Mouse (Mus musculus): ENCODE measurements at regions not wholly inside any gene's neighbourhood (a gene's known extent, or its start where the extent isn't known, plus 50 kb on each side); places are given as distances from the start of the nearest gene placed in this dataset.

DNA sequence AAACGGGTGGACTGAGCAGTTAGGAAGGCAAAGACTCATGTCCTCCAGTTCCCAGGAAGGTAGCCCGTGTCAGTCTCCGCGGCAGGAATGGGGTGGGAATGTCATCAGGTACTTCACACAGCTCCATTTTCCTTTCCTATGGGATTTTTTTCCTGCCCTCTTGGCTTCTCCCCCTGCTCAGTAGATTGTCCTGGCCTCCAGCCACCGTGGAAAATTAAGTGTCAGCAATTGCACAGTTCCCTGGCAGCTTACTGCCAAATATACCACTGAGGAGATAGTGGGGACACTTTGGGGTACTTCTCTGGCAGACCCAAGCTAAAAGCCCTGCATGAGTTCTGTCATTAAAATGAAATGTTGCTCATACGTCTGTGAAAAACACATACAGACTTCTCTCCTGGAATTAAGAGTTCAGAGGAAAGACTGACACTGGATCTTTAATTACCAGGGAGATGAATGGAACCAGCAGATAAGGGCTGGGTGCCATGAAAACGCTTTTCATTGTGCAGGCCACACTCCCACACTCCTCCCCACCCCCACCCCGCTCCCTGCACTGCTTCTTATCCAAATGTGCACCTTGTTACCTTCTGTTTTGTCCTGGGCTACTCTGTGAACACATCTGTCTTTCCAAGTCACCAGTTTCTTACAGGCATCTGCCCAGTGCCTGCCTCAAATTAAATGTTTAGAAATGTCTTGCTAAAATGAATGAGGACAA, 210.1 kb upstream of the Slit2 start:
- Histone ChIP-seq H3K36me3 (ENCODE audit: control insufficient read depth, insufficient read depth, low read length) (no peaks in the 10 kb centered on the region), H3K27me3 (replicated peaks; ENCODE audit: control insufficient read depth, insufficient read depth, low read length) (no peaks in the 10 kb centered on the region), H3K4me3 (ENCODE audit: low read depth, low read length) (no peak overlapping the region), H3K9ac (ENCODE audit: low read depth, low read length) (no peak overlapping the region), H3K27ac (replicated peaks; ENCODE audit: low read depth, low read length) (no peak overlapping the region), H3K9me3 (ENCODE audit: control insufficient read depth, low read length) (no peaks in the 10 kb centered on the region), H3K4me2 (ENCODE audit: low read depth, low read length) (no peak overlapping the region), H3K4me1 (ENCODE audit: control insufficient read depth, insufficient read depth, low read length) (peaks cover 6% of the 10 kb centered on the region; the same call in 1 of the 2 replicates)
- ATAC-seq (ENCODE audit: low read depth) (no peak), DNase-seq (ENCODE audit: low spot score) (no peak)
- WGBS: 56% methylated on average over 8 of the region's 8 CpGs

DNA sequence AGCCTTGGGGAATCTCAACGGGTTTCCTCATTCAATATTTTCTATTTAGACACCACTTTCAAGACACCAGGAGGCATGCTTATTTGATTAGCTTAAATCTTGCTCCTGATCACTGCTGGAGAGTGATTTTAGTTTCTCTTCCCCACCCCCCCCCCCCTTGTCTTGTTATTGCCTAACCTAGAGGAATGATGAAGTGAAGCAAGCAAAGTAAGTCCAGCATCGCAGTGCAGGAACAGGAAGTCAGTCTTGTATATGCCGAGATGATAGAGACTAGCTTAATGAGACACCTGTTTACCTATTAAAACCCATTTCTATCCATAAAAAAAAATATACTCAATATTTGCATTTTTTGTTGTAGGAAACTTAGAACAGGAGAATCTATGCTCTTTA, 209.6 kb upstream of the Slit2 start:
- H3K27ac ChIP-seq (replicated peaks; ENCODE audit: low read depth, low read length): no peak overlapping the region
- no peak overlapping the region for H3K4me2 ChIP-seq (ENCODE audit: low read depth, low read length)
- no peak overlapping the region for H3K4me3 ChIP-seq (ENCODE audit: low read depth, low read length)
- DNase-seq (ENCODE audit: low spot score) (no peak), ATAC-seq (ENCODE audit: low read depth) (no peak)
- H3K27me3 ChIP-seq (replicated peaks; ENCODE audit: control insufficient read depth, insufficient read depth, low read length): no peaks in the 10 kb centered on the region
- H3K9me3 ChIP-seq (ENCODE audit: control insufficient read depth, low read length): no peaks in the 10 kb centered on the region
- no peak overlapping the region for H3K9ac ChIP-seq (ENCODE audit: low read depth, low read length)
- WGBS: 52% methylated on average over 3 of the region's 3 CpGs
- H3K4me1 ChIP-seq (ENCODE audit: control insufficient read depth, insufficient read depth, low read length): peaks cover 6% of the 10 kb centered on the region; the same call in 1 of the 2 replicates
- no peaks in the 10 kb centered on the region for H3K36me3 ChIP-seq (ENCODE audit: control insufficient read depth, insufficient read depth, low read length)

GRCm38 (mm10) chr5:47780861-47781260, 202.1 kb upstream of the Slit2 start:
- Histone ChIP-seq H3K36me3 (ENCODE audit: control insufficient read depth, insufficient read depth, low read length) (no peaks in the 10 kb centered on the region), H3K9ac (ENCODE audit: low read depth, low read length) (no peak overlapping the region), H3K27me3 (replicated peaks; ENCODE audit: control insufficient read depth, insufficient read depth, low read length) (no peaks in the 10 kb centered on the region), H3K4me2 (ENCODE audit: low read depth, low read length) (no peak overlapping the region), H3K4me3 (ENCODE audit: low read depth, low read length) (no peak overlapping the region), H3K9me3 (ENCODE audit: control insufficient read depth, low read length) (no peaks in the 10 kb centered on the region), H3K4me1 (ENCODE audit: control insufficient read depth, insufficient read depth, low read length) (no peaks in the 10 kb centered on the region), H3K27ac (replicated peaks; ENCODE audit: low read depth, low read length) (no peak overlapping the region)
- 88% methylated on average over 2 of the region's 2 CpGs for WGBS
- ATAC-seq (ENCODE audit: low read depth): no peak
- DNase-seq (ENCODE audit: low spot score): no peak

DNA sequence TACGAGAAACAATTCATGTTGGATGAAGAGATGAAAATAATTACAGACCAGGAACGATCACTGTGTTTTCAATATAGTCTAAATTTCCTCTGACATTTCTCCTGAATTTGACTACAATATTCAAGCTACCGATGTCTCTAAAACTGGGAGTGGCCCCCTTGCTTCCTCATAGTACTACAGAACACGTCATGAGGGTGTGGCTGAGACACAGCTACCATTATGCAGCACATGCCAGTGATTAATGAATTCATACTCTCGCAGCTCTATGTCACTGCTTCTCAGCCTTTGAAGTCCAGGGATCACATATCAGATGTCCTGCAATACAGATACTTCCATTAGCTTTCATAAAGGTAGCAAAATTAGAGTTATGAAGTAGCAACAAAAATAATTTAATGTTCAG, 201.3 kb upstream of the Slit2 start:
- Histone ChIP-seq H3K4me2 (ENCODE audit: low read depth, low read length) (no peak overlapping the region), H3K27ac (replicated peaks; ENCODE audit: low read depth, low read length) (no peak overlapping the region), H3K9ac (ENCODE audit: low read depth, low read length) (no peak overlapping the region), H3K36me3 (ENCODE audit: control insufficient read depth, insufficient read depth, low read length) (no peaks in the 10 kb centered on the region), H3K4me3 (ENCODE audit: low read depth, low read length) (no peak overlapping the region), H3K27me3 (replicated peaks; ENCODE audit: control insufficient read depth, insufficient read depth, low read length) (no peaks in the 10 kb centered on the region), H3K9me3 (ENCODE audit: control insufficient read depth, low read length) (no peaks in the 10 kb centered on the region), H3K4me1 (ENCODE audit: control insufficient read depth, insufficient read depth, low read length) (no peaks in the 10 kb centered on the region)
- DNase-seq (ENCODE audit: low spot score) (no peak), ATAC-seq (ENCODE audit: low read depth) (no peak)
- 63% methylated on average over 5 of the region's 5 CpGs for WGBS

GRCm38 (mm10) chr5:47794639-47795272, 188.2 kb upstream of the Slit2 start:
- H3K27ac ChIP-seq (replicated peaks; ENCODE audit: low read depth, low read length): no peak overlapping the region
- ATAC-seq (ENCODE audit: low read depth): no peak
- DNase-seq (ENCODE audit: low spot score): no peak

DNA sequence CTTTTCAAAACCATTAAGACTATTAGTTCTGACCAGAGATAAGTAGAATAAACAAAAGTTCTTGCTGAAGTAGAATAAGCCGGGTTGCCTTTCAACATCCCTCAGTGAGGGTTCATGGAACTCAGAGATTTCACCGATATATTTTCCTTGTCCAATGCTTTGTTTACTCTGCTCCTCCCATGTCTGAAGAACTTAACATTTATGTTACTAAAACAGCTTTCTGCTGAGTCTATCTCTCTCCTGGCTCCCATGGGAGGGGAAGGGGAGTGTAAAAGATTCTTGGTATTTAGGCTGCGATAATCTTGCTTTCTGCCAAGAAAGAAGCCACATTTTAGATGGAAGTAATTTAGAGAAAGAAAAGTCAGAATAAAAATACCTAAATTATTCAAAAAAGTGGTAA, 187.7 kb upstream of the Slit2 start:
- no peaks in the 10 kb centered on the region for H3K9me3 ChIP-seq (ENCODE audit: control insufficient read depth, low read length)
- 51% methylated on average over 3 of the region's 3 CpGs for WGBS
- DNase-seq (ENCODE audit: low spot score): peak; percentile 69
- H3K27ac ChIP-seq (replicated peaks; ENCODE audit: low read depth, low read length): no peak overlapping the region
- no peak for ATAC-seq (ENCODE audit: low read depth)
- H3K4me2 ChIP-seq (ENCODE audit: low read depth, low read length): no peak overlapping the region
- no peaks in the 10 kb centered on the region for H3K27me3 ChIP-seq (replicated peaks; ENCODE audit: control insufficient read depth, insufficient read depth, low read length)
- H3K36me3 ChIP-seq (ENCODE audit: control insufficient read depth, insufficient read depth, low read length): no peaks in the 10 kb centered on the region
- no peak overlapping the region for H3K4me3 ChIP-seq (ENCODE audit: low read depth, low read length)
- no peaks in the 10 kb centered on the region for H3K4me1 ChIP-seq (ENCODE audit: control insufficient read depth, insufficient read depth, low read length)
- no peak overlapping the region for H3K9ac ChIP-seq (ENCODE audit: low read depth, low read length)

More at GRCm38 (mm10) chr5:47794639-47795272, 188.2 kb upstream of the Slit2 start:
- H3K4me3 ChIP-seq (ENCODE audit: low read depth, low read length): no peak overlapping the region
- H3K4me1 ChIP-seq (ENCODE audit: control insufficient read depth, insufficient read depth, low read length): no peaks in the 10 kb centered on the region
- no peaks in the 10 kb centered on the region for H3K27me3 ChIP-seq (replicated peaks; ENCODE audit: control insufficient read depth, insufficient read depth, low read length)
- H3K36me3 ChIP-seq (ENCODE audit: control insufficient read depth, insufficient read depth, low read length): no peaks in the 10 kb centered on the region
- H3K9me3 ChIP-seq (ENCODE audit: control insufficient read depth, low read length): no peaks in the 10 kb centered on the region
- 70% methylated on average over 6 of the region's 6 CpGs for WGBS
- no peak overlapping the region for H3K4me2 ChIP-seq (ENCODE audit: low read depth, low read length)
- no peak overlapping the region for H3K9ac ChIP-seq (ENCODE audit: low read depth, low read length)

DNA sequence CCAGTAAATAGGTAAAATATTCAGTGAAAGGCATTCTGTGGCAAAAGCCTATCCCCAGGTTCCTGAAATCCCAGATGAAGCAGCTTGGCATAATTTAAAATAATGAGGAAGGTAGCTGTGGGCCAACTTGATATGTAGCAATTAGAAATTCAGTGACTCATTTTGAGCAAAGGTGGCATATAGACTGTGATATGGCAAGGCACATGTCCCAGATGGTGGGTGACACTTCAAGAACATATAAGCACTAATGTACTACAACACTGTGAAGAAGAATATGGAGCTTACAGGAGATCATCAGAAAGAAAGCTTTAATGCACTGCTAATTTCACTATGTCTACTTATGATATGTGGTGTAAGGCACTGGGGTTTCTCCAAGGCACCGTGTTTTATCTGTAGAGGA, 162.0 kb upstream of the Slit2 start:
- H3K4me2 ChIP-seq (ENCODE audit: low read depth, low read length): no peak overlapping the region
- WGBS: 78% methylated on average over 1 of the region's 1 CpGs
- DNase-seq (ENCODE audit: low spot score): no peak
- no peak overlapping the region for H3K4me3 ChIP-seq (ENCODE audit: low read depth, low read length)
- H3K9ac ChIP-seq (ENCODE audit: low read depth, low read length): no peak overlapping the region
- no peak overlapping the region for H3K27ac ChIP-seq (replicated peaks; ENCODE audit: low read depth, low read length)
- no peak for ATAC-seq (ENCODE audit: low read depth)
- H3K9me3 ChIP-seq (ENCODE audit: control insufficient read depth, low read length): no peaks in the 10 kb centered on the region
- no peaks in the 10 kb centered on the region for H3K4me1 ChIP-seq (ENCODE audit: control insufficient read depth, insufficient read depth, low read length)
- no peaks in the 10 kb centered on the region for H3K36me3 ChIP-seq (ENCODE audit: control insufficient read depth, insufficient read depth, low read length)
- no peaks in the 10 kb centered on the region for H3K27me3 ChIP-seq (replicated peaks; ENCODE audit: control insufficient read depth, insufficient read depth, low read length)

DNA sequence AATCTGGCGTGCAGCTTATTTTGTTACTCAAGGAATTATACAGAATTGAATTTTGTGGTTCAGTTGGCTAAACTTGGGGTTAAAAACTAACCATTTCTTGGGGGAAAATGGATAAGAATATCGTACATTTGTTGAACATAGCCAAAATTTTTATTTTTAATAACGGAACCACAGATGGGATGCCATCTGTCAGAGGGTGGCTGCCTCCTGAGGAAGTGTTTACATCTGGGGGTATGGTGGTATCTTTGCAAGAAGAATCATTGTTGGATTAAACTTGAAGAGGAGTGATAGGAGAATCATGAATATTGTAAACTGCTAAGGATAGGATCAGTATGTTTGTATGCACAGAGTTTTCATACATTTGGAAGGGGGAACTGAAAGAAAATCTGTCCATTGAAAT, 144.9 kb upstream of the Slit2 start:
- H3K4me1 ChIP-seq (ENCODE audit: control insufficient read depth, insufficient read depth, low read length): no peaks in the 10 kb centered on the region
- H3K4me3 ChIP-seq (ENCODE audit: low read depth, low read length): no peak overlapping the region
- H3K4me2 ChIP-seq (ENCODE audit: low read depth, low read length): no peak overlapping the region
- DNase-seq (ENCODE audit: low spot score) (no peak), ATAC-seq (ENCODE audit: low read depth) (no peak)
- H3K9ac ChIP-seq (ENCODE audit: low read depth, low read length): no peak overlapping the region
- no peaks in the 10 kb centered on the region for H3K36me3 ChIP-seq (ENCODE audit: control insufficient read depth, insufficient read depth, low read length)
- 79% methylated on average over 3 of the region's 3 CpGs for WGBS
- H3K9me3 ChIP-seq (ENCODE audit: control insufficient read depth, low read length): no peaks in the 10 kb centered on the region
- no peak overlapping the region for H3K27ac ChIP-seq (replicated peaks; ENCODE audit: low read depth, low read length)
- H3K27me3 ChIP-seq (replicated peaks; ENCODE audit: control insufficient read depth, insufficient read depth, low read length): no peaks in the 10 kb centered on the region

- no peaks in the 10 kb centered on the region for H3K4me1 ChIP-seq (ENCODE audit: control insufficient read depth, insufficient read depth, low read length)
- WGBS: 58% methylated on average over 5 of the region's 5 CpGs
Measured at GRCm38 (mm10) chr5:47869701-47870100, 113.2 kb upstream of the Slit2 start.

More at GRCm38 (mm10) chr5:47869701-47870100, 113.2 kb upstream of the Slit2 start:
- Histone ChIP-seq H3K9me3 (ENCODE audit: control insufficient read depth, low read length) (no peaks in the 10 kb centered on the region), H3K4me2 (ENCODE audit: low read depth, low read length) (no peak overlapping the region), H3K9ac (ENCODE audit: low read depth, low read length) (no peak overlapping the region), H3K36me3 (ENCODE audit: control insufficient read depth, insufficient read depth, low read length) (no peaks in the 10 kb centered on the region), H3K27me3 (replicated peaks; ENCODE audit: control insufficient read depth, insufficient read depth, low read length) (no peaks in the 10 kb centered on the region), H3K27ac (replicated peaks; ENCODE audit: low read depth, low read length) (no peak overlapping the region), H3K4me3 (ENCODE audit: low read depth, low read length) (no peak overlapping the region)
- no peak for ATAC-seq (ENCODE audit: low read depth)
- DNase-seq (ENCODE audit: low spot score): no peak

Measured in embryonic facial prominence, embryonic 14.5 days (tissue).